Mouse (Mus musculus) frontal cortex, adult 2 months (tissue): Measurements from ENCODE around the gene Il4i1. TPM values are rescaled to one million over a fixed set of nuclear protein-coding genes. Genes with fewer than 3 reads are reported as not detected.
"Not testable (repeated sequence)": the region's sequence is repeated elsewhere in the genome, so short reads cannot be mapped to it uniquely, and the experiment has no call there.

Experiments used
- DNase-seq, 2 experiments: peaks; one replicate each; pipeline ENCODE4 v3.0.0; 2022; ENCODE audit warnings: low spot score in 1 of 2; ENCODE audit errors: extremely low spot score in 1 of 2
- polyA plus RNA-seq: library from polyadenylated mRNA; depleted of rRNA; stranded (reverse); fragments of >200 nt; gene quantifications from 2 replicates; pipeline ENCODE4 v1.2.3, GENCODE M21; 2012

Gene Il4i1
- polyA plus RNA-seq, 1 experiment: 2.2 TPM

- no peak for DNase-seq
These were observed 47.0 kb downstream of the Il4i1 start for GRCm38 (mm10) chr7:44863210-44863609.

- no peak for DNase-seq
These were observed 47.9 kb downstream of the Il4i1 start for GRCm38 (mm10) chr7:44863982-44864494.

- no peak for DNase-seq
These were observed 48.7 kb downstream of the Il4i1 start for GRCm38 (mm10) chr7:44864595-44865542.

GRCm38 (mm10) chr7:44866276-44867009 lies 50.3 kb downstream of the Il4i1 start:
- no peak for DNase-seq

- no peak for DNase-seq
These were observed 51.0 kb downstream of the Il4i1 start for GRCm38 (mm10) chr7:44867010-44867702.

GRCm38 (mm10) chr7:44867802-44868201 lies 51.6 kb downstream of the Il4i1 start:
- no peak for DNase-seq

GRCm38 (mm10) chr7:44868465-44868864 lies 52.3 kb downstream of the Il4i1 start:
- no peak for DNase-seq

GRCm38 (mm10) chr7:44868919-44869696 lies 52.9 kb downstream of the Il4i1 start:
- no peak for DNase-seq

- peak; percentile 96 to 99 for DNase-seq
These were observed 53.7 kb downstream of the Il4i1 start, which contains the start of gene Ptov1 for GRCm38 (mm10) chr7:44869697-44870528. Gene Ptov1, minus strand, starts transcription at chr7:44869788.

- no peak for DNase-seq
These were observed 54.4 kb downstream of the Il4i1 start for GRCm38 (mm10) chr7:44870614-44871013.

- no peak for DNase-seq
These were observed 55.0 kb downstream of the Il4i1 start for GRCm38 (mm10) chr7:44871181-44871580.

- DNase-seq: not testable (repeated sequence)
These were observed 55.6 kb downstream of the Il4i1 start for GRCm38 (mm10) chr7:44871774-44872173.

GRCm38 (mm10) chr7:44877833-44878232 lies 61.6 kb downstream of the Il4i1 start:
- no peak for DNase-seq

- DNase-seq: no peak
These were observed 66.8 kb downstream of the Il4i1 start for GRCm38 (mm10) chr7:44883036-44883435.

GRCm38 (mm10) chr7:44884637-44885036 lies 68.5 kb downstream of the Il4i1 start:
- DNase-seq: no peak

GRCm38 (mm10) chr7:44886964-44887363 lies 70.8 kb downstream of the Il4i1 start:
- no peak for DNase-seq

- DNase-seq: no peak
These were observed 72.3 kb downstream of the Il4i1 start for GRCm38 (mm10) chr7:44888256-44889105.

- no peak for DNase-seq
These were observed 74.0 kb downstream of the Il4i1 start for GRCm38 (mm10) chr7:44890180-44890579.
